Mouse (Mus musculus): ENCODE measurements around the gene Olfr472.
"Not testable (repeated sequence)": the region's sequence is repeated elsewhere in the genome, so short reads cannot be mapped to it uniquely, and the experiment has no call there.

GRCm38 (mm10) chr7:107952539-107952938 is 54.8 kb downstream of the Olfr472 start:
- TF ChIP-seq CTCF (IDR thresholded peaks at IDR 0.05; ENCODE audit: borderline replicate concordance, insufficient read depth, low read length); POLR2A (IDR thresholded peaks at IDR 0.05; ENCODE audit: low read depth, low read length): not testable (repeated sequence)

Data from embryonic fibroblast, embryonic 13.5 days (primary cell).